Mouse (Mus musculus) embryonic fibroblast, embryonic 13.5 days (primary cell): Measurements from ENCODE around the gene Efcc1.

Experiments used
- CTCF ChIP-seq: IDR thresholded peaks from 2 replicates; pipeline ENCODE4 v1.5.1; 2011; ENCODE audit warnings: mild to moderate bottlenecking, control low read depth, low read length, moderate library complexity, borderline replicate concordance; ENCODE audit not compliant: insufficient read depth
- POLR2A ChIP-seq: IDR thresholded peaks from 2 replicates; pipeline ENCODE4 v1.6.1; 2011; ENCODE audit warnings: low read depth, mild to moderate bottlenecking, control low read depth, low read length, moderate library complexity

GRCm38 (mm10) chr6:87745301-87745700, 14.6 kb downstream of the Efcc1 start:
- TF ChIP-seq CTCF: no peak
- no peak for TF ChIP-seq POLR2A
